Mouse (Mus musculus): ENCODE measurements around the gene Kazn. TPM values are rescaled to one million over a fixed set of nuclear protein-coding genes. Genes with fewer than 3 reads are reported as not detected.

Gene Kazn
- polyA plus RNA-seq, 1 experiment = 80.2 TPM

DNA sequence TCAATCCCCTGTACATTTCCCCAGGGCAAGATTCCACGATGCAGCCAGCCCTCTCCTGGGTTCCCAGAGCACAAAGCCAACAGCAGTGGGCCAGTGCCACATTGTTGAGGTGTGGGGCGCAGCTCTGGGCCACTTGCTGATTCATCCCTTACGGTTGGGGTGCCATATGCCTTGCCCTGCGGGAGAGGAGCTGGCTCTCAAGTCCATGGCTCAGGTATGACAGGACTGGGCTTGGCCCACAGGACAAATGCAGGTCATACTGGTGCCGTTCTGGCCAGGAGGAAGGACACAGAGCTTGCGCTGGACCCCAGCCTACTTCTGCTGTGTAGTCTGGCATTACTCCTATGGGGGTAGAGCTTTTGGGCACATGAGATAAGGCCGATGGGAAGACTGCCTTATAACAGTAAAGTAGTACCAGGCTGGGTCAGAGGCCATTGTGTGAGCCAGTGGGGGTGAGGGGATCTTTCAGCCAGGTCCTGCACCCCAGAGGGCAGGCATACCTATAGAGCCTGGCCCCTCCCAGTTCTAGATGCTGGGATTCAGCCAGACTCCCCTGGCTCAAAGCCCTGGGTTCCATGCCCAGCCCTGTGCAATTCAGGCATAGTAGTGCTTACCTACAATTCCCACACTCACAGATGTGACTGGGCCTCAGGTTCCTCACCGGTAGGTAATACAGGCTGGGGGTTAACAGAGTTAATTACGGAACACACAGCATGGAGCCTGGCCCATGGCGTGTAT is 102.3 kb downstream of the Kazn start:
- Histone ChIP-seq H3K27me3 (ENCODE audit: control insufficient read depth, insufficient read depth, low read length, poor library complexity, severe bottlenecking) (no peaks in the 10 kb centered on the region), H3K9me3 (replicated peaks; ENCODE audit: control insufficient read depth, insufficient read depth, low read length, poor library complexity, severe bottlenecking) (no peaks in the 10 kb centered on the region), H3K4me1 (ENCODE audit: control insufficient read depth, insufficient read depth, low read length) (peaks cover 6% of the 10 kb centered on the region), H3K27ac (ENCODE audit: insufficient read depth, low read length) (no peak overlapping the region), H3K36me3 (ENCODE audit: control insufficient read depth, insufficient read depth, low read length, poor library complexity, severe bottlenecking) (peaks cover under 1% of the 10 kb centered on the region; the same call in 1 of the 2 replicates), H3K4me3 (ENCODE audit: low read depth, low read length) (no peak overlapping the region), H3K9ac (ENCODE audit: low read depth, poor library complexity, severe bottlenecking) (no peak overlapping the region)
- TF ChIP-seq CTCF (IDR thresholded peaks at IDR 0.05; ENCODE audit: low read depth, low read length) = no peak
- TF ChIP-seq POLR2A (IDR thresholded peaks at IDR 0.05; ENCODE audit: insufficient read depth, low read length) = no peak
- TF ChIP-seq EP300 (IDR thresholded peaks at IDR 0.05; ENCODE audit: insufficient read depth, low read depth, low read length) = no peak

DNA sequence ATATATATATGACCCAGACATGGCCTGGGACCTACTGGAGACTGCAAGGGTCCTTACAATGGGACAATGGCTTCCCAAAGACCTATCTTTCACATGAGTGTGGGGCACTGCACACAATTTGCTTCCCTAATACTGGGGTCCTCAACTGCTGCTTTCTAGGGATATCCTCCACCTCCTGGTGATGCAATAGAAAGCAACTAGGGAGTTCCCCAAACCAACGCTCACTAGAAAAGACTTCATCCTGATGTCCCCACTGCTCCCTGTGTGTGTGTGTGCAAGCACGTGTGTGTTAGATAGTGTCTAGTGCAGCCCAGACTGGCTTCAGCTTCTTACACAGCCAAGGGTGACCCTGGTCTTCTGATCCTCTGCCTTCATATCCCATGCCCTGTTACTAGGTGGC is 103.7 kb downstream of the Kazn start:
- TF ChIP-seq CTCF (IDR thresholded peaks at IDR 0.05; ENCODE audit: low read depth, low read length) = no peak
- no peak for TF ChIP-seq EP300 (IDR thresholded peaks at IDR 0.05; ENCODE audit: insufficient read depth, low read depth, low read length)
- TF ChIP-seq POLR2A (IDR thresholded peaks at IDR 0.05; ENCODE audit: insufficient read depth, low read length) = no peak

DNA sequence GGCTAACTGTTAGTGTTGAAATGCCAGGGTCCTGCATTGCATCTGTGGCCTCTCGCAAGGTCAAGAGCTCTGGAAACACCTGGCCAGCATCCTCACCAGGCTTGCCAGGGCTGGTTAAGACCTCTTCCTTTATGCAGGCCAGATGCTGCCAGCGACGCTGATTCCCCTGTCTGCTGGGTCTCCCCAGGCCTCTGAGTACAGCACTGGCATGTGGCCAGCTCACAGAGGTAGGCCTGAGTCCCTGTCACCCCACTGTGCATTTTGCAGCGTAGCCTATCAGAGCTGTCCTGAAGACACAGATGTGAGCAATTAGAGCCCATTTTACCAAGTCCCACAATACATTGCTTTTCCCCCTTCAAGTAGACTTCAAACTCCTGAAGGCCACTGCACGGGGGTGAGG is 109.0 kb downstream of the Kazn start:
- Histone ChIP-seq H3K4me1 (ENCODE audit: control insufficient read depth, insufficient read depth, low read length) (no peaks in the 10 kb centered on the region), H3K27ac (ENCODE audit: insufficient read depth, low read length) (no peak overlapping the region), H3K27me3 (ENCODE audit: control insufficient read depth, insufficient read depth, low read length, poor library complexity, severe bottlenecking) (no peaks in the 10 kb centered on the region), H3K9me3 (replicated peaks; ENCODE audit: control insufficient read depth, insufficient read depth, low read length, poor library complexity, severe bottlenecking) (no peaks in the 10 kb centered on the region), H3K9ac (ENCODE audit: low read depth, poor library complexity, severe bottlenecking) (no peak overlapping the region), H3K4me3 (ENCODE audit: low read depth, low read length) (no peak overlapping the region), H3K36me3 (ENCODE audit: control insufficient read depth, insufficient read depth, low read length, poor library complexity, severe bottlenecking) (no peaks in the 10 kb centered on the region)
- TF ChIP-seq EP300 (IDR thresholded peaks at IDR 0.05; ENCODE audit: insufficient read depth, low read depth, low read length) = no peak
- TF ChIP-seq POLR2A (IDR thresholded peaks at IDR 0.05; ENCODE audit: insufficient read depth, low read length) = no peak
- TF ChIP-seq CTCF (IDR thresholded peaks at IDR 0.05; ENCODE audit: low read depth, low read length) = no peak

More for the DNA sequence above, 103.7 kb downstream of the Kazn start:
- H3K4me1 ChIP-seq (ENCODE audit: control insufficient read depth, insufficient read depth, low read length) = peaks cover 6% of the 10 kb centered on the region
- H3K9ac ChIP-seq (ENCODE audit: low read depth, poor library complexity, severe bottlenecking) = no peak overlapping the region
- no peaks in the 10 kb centered on the region for H3K27me3 ChIP-seq (ENCODE audit: control insufficient read depth, insufficient read depth, low read length, poor library complexity, severe bottlenecking)
- no peaks in the 10 kb centered on the region for H3K9me3 ChIP-seq (replicated peaks; ENCODE audit: control insufficient read depth, insufficient read depth, low read length, poor library complexity, severe bottlenecking)
- no peak overlapping the region for H3K4me3 ChIP-seq (ENCODE audit: low read depth, low read length)
- H3K36me3 ChIP-seq (ENCODE audit: control insufficient read depth, insufficient read depth, low read length, poor library complexity, severe bottlenecking) = no peaks in the 10 kb centered on the region
- no peak overlapping the region for H3K27ac ChIP-seq (ENCODE audit: insufficient read depth, low read length)

GRCm38 (mm10) chr4:142127275-142127788 is 111.9 kb downstream of the Kazn start:
- TF ChIP-seq EP300 (IDR thresholded peaks at IDR 0.05; ENCODE audit: insufficient read depth, low read depth, low read length) (no peak), POLR2A (IDR thresholded peaks at IDR 0.05; ENCODE audit: insufficient read depth, low read length) (no peak), CTCF (IDR thresholded peaks at IDR 0.05; ENCODE audit: low read depth, low read length) (no peak)
- Histone ChIP-seq H3K4me1 (ENCODE audit: control insufficient read depth, insufficient read depth, low read length) (no peaks in the 10 kb centered on the region), H3K9ac (ENCODE audit: low read depth, poor library complexity, severe bottlenecking) (no peak overlapping the region), H3K27me3 (ENCODE audit: control insufficient read depth, insufficient read depth, low read length, poor library complexity, severe bottlenecking) (no peaks in the 10 kb centered on the region), H3K4me3 (ENCODE audit: low read depth, low read length) (no peak overlapping the region), H3K27ac (ENCODE audit: insufficient read depth, low read length) (no peak overlapping the region), H3K9me3 (replicated peaks; ENCODE audit: control insufficient read depth, insufficient read depth, low read length, poor library complexity, severe bottlenecking) (no peaks in the 10 kb centered on the region), H3K36me3 (ENCODE audit: control insufficient read depth, insufficient read depth, low read length, poor library complexity, severe bottlenecking) (no peaks in the 10 kb centered on the region)

DNA sequence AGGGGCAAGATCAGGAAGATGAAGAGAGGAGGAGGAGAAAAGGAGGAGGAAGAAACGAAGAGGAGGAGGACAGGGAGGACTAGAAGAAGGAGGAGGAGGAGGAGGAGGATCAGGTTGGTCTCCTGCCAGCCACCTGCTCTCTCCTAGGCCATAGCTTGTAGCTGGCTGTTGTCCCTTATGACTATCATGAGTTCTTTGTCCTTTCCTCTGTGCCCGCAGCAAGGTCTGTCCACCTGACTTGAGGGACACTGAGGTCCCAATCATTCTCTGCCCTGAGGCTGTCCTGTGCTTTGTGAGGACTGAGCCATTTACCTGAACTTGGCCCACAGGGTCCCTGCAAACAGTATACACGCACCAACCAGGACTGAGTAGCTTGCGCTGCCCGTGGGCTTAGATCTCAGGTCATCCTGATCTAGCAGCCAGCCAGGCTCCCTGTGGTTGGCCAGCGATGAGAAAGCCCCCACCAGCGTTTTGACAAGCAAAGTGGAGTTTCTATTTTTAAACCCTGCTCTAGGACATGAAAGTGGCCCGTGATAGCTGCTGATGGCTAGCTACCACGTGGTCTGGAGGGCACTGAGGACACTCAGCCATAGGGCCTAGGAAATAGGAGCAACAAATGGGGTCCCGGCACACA is 112.4 kb downstream of the Kazn start:
- Histone ChIP-seq H3K4me3 (ENCODE audit: low read depth, low read length) (no peak overlapping the region), H3K9ac (ENCODE audit: low read depth, poor library complexity, severe bottlenecking) (no peak overlapping the region), H3K36me3 (ENCODE audit: control insufficient read depth, insufficient read depth, low read length, poor library complexity, severe bottlenecking) (no peaks in the 10 kb centered on the region), H3K27ac (ENCODE audit: insufficient read depth, low read length) (no peak overlapping the region), H3K9me3 (replicated peaks; ENCODE audit: control insufficient read depth, insufficient read depth, low read length, poor library complexity, severe bottlenecking) (no peaks in the 10 kb centered on the region), H3K4me1 (ENCODE audit: control insufficient read depth, insufficient read depth, low read length) (no peaks in the 10 kb centered on the region), H3K27me3 (ENCODE audit: control insufficient read depth, insufficient read depth, low read length, poor library complexity, severe bottlenecking) (no peaks in the 10 kb centered on the region)
- no peak for TF ChIP-seq POLR2A (IDR thresholded peaks at IDR 0.05; ENCODE audit: insufficient read depth, low read length)
- no peak for TF ChIP-seq CTCF (IDR thresholded peaks at IDR 0.05; ENCODE audit: low read depth, low read length)
- no peak for TF ChIP-seq EP300 (IDR thresholded peaks at IDR 0.05; ENCODE audit: insufficient read depth, low read depth, low read length)

DNA sequence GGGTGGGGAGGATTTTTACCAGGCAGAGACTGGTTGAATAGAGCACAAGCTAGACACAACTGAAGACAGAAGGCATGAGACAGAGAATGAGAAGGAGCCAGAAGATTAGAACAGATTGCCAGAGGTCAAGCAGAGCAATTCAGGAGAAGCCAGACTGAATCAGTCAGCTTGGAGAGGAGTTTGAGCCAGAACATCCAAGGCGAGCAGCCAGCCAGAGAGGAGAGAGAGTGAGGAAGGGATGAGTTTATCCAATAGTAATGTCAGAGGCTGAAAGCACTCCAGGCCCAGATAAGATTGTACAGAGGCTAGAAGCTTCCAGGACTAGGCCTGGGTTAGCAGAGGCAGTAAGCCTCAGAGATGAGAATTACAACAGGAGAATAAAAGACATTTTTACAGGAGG is 118.0 kb downstream of the Kazn start:
- Histone ChIP-seq H3K27ac (ENCODE audit: insufficient read depth, low read length) (no peak overlapping the region), H3K4me3 (ENCODE audit: low read depth, low read length) (no peak overlapping the region), H3K9me3 (replicated peaks; ENCODE audit: control insufficient read depth, insufficient read depth, low read length, poor library complexity, severe bottlenecking) (no peaks in the 10 kb centered on the region), H3K27me3 (ENCODE audit: control insufficient read depth, insufficient read depth, low read length, poor library complexity, severe bottlenecking) (no peaks in the 10 kb centered on the region), H3K4me1 (ENCODE audit: control insufficient read depth, insufficient read depth, low read length) (no peaks in the 10 kb centered on the region), H3K36me3 (ENCODE audit: control insufficient read depth, insufficient read depth, low read length, poor library complexity, severe bottlenecking) (no peaks in the 10 kb centered on the region), H3K9ac (ENCODE audit: low read depth, poor library complexity, severe bottlenecking) (no peak overlapping the region)
- no peak for TF ChIP-seq POLR2A (IDR thresholded peaks at IDR 0.05; ENCODE audit: insufficient read depth, low read length)

Data from ES-Bruce4 (cell line).